Mouse (Mus musculus) heart, adult 9 months (tissue): ENCODE measurements around the gene Rbfox1.

ENCODE experiments used
- DNase-seq, 2 experiments: peaks; one replicate each; pipeline ENCODE4 v3.0.0; 2022; ENCODE audit warnings: low spot score in 2 of 2

Rbfox1 gene

DNA sequence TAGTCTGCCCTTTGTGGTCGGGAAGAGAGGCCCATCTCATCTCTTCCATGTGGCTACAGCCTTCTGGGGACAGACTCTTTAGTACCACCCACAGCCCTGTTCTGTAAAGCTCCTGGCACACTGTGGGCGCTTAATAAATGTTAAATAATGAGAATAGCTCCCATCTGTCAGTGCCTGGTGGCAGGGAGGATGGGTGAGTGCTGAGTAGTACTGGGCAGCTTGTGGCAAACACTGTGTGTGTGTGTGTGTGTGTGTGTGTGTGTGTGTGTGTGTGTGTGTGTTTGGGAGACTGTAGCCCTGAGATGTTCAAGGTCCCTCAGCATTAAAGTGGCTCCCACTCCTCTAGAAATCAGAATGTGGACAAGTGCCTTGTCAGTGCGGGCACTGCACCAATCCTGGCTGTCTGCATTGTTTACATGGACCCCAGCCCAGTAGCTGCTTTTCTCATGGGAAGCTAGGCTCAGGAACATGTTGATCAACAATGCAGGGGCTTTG, 1196.0 kb downstream of the Rbfox1 start:
- DNase-seq: no peak

DNA sequence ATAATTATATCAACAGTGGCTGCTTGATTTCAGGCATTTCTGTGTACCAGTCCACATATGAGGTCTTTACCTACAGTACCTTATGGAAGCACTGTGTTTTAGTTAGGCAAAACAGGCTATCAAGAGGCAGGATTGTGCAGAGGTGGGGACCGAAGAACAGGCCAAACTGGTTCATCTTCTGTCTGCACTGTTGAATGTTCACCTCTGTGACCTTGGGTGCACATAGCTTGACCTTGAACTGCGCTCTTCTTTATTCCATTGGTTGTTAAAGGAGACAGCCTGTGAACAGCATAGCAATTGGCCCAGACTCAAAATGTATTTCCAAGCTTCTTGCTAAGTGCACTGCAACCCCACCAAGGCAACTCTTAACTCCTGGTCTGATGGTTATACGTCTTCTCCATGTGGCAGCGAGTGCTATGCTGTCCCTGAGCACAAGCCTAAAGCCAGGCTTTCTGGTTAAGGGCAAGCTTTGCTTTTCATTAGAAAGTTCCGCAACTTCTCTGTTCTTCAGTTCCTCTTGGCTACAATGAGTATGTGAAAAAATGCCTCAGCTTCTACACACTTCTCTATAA, 1196.6 kb downstream of the Rbfox1 start:
- no peak for DNase-seq

- no peak for DNase-seq
Observed at GRCm38 (mm10) chr16:7083937-7084336, 1198.8 kb downstream of the Rbfox1 start.

GRCm38 (mm10) chr16:7088601-7089430, 1203.7 kb downstream of the Rbfox1 start:
- no peak for DNase-seq

- DNase-seq: peak in 1 of 2 experiments; percentile 45
Observed at GRCm38 (mm10) chr16:7089475-7089874, 1204.3 kb downstream of the Rbfox1 start.

DNA sequence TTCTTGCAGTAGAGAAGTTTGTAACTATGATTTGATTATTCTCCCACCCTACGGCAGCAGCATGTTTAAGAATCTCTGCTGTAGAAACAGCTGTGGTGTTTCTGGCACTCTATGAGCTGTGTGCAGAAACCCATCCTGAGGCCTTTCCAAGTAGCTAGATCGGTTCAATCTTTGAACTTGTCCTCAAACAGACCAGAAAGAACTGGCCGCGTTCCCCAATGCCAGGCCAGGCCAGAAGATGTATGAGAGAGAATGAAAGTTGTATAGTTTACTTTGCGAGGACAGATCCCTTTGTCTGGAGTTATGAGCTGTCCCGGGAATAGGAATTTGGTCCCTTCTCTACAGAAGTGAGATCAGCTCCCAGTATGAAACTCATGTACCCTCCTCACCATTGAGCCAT, 1205.0 kb downstream of the Rbfox1 start:
- DNase-seq: no peak

- no peak for DNase-seq
Observed at GRCm38 (mm10) chr16:7092811-7093210, 1207.7 kb downstream of the Rbfox1 start.

GRCm38 (mm10) chr16:7093686-7094085, 1208.5 kb downstream of the Rbfox1 start:
- DNase-seq: no peak

GRCm38 (mm10) chr16:7094181-7094749, 1209.1 kb downstream of the Rbfox1 start:
- no peak for DNase-seq

DNA sequence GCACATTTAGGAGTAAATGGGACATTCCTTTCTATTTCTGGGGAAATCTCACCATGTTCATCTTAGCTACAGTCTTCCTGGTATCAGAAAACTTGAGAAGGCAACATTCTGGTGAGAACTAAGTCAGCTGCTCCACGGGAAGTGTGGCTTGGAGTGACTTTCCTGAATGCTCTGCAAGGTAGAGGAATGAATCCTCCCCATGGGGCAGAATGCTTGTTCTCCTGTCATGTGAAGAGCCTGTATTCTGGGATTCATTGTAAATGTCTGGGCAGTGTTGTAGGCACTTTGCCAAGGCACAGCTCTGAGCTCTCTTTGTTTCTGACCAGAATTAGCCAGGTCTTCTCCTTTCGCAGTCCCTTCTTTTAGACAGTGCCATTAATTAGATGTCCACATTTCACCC, 1211.9 kb downstream of the Rbfox1 start:
- no peak for DNase-seq

DNA sequence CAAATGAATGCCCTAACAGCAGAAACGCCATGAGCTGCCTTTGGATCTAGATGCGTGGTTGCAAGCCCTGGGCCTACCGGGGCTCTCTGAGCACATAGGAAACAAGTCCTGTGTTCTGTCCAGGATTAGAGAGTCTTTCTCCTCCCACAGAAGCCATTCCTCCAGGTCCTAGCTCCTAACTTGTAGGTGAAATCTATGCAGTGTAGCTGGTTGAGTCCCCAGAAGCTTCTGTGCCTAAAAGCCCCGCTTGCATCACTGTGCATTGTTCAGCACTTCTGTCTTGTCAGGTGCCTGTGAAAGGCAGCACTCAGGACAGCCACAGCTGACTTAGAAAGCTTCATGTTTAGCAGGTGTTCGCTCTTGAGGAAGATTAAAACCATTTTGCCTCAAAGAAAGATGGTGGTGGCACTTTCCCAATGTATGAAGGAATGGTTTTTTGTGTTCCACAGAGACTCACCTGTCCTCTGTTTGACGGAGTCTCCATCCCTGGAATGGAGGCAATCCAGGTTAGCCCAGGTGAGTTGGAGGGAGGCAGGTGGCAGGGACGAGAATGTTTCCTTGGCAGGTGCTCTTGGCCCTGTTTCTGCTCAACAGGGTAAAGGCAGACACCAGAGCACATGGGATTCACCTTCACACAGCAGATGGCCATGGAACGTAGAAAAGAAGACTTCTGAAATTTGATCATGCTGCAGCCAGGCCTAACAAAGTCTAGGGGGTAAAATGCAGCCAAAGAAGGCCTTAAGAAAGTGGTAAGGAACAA, 1213.0 kb downstream of the Rbfox1 start:
- no peak for DNase-seq

DNA sequence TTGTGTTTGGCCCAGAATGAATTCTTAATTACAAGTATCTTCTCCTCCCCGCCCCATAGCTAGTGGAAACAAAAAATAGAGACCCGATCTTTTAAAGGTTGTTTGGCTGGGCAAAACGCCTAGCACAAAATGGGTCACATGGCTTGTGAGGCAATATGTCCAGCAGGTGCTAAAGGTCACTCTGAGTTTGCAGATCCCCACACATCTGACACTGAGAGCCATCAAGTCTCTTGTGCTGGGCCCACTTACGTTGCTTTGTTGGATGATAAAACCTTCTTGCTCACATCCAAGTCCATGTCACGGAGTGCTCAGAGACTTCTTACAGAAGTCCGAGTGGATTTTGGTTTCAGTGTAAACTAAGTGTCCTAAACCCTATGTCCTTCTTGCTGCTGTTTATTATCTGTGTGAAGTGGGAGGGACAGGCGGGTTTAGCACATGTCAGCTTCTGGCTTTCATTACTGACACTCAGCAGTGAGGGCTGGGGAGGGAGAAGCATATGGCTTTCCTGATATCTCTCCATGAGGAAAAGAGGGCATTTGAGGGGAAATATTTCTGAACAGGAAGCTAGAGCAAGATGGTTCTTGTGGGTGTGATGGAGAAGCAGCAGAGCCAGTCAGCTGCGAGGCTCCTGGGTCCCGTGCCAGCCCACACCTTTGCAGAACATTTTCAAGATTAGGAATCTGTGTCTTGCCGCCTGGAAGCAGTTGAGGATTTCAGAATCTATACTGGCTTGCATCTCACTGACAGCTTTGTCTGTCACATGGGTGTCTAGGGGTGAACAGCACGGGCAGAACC, 1214.5 kb downstream of the Rbfox1 start:
- peak; percentile 82 to 86 for DNase-seq

DNA sequence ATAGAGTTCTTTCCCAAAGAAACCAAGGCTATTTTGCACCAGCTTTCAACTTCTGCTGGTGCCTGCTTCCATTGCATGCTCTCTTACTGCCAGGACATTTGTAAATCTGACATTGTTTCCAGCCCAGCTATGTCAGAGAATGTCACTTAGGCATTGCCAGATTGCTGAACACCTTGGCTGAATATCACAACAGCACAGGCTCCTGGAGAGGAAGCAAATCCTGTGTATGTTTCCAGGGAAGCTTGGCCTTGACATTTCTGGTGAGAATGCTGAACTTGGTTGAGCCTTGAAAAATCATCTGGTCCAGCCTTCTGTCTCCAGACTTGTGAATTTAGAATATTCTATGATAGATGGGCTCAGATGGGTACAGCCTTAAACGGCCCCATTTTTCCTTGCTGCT, 1217.3 kb downstream of the Rbfox1 start:
- peak in 1 of 2 experiments; percentile 33 for DNase-seq

- DNase-seq: no peak
Observed at GRCm38 (mm10) chr16:7103301-7103700, 1218.1 kb downstream of the Rbfox1 start.

- DNase-seq: no peak
Observed at GRCm38 (mm10) chr16:7106450-7107015, 1221.4 kb downstream of the Rbfox1 start.

DNA sequence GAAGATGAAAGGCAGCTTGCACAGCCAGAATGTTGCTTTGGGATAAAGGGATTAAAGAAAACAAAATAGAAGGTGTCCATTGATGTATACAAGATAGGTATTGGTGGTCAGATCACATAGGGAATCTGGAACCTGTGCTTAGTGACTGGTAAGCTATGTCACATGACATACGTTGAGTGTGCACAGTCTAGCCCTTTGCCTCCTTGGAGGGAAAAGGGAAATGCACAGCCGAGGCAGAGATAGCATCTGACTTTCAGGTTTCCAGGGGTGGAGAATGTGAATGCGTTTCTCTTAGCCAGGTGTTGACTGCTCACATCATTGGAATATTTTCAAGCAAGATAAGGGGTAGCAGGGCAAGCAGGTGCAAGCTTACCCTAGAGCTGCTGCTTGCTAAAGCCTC, 1230.8 kb downstream of the Rbfox1 start:
- no peak for DNase-seq

DNA sequence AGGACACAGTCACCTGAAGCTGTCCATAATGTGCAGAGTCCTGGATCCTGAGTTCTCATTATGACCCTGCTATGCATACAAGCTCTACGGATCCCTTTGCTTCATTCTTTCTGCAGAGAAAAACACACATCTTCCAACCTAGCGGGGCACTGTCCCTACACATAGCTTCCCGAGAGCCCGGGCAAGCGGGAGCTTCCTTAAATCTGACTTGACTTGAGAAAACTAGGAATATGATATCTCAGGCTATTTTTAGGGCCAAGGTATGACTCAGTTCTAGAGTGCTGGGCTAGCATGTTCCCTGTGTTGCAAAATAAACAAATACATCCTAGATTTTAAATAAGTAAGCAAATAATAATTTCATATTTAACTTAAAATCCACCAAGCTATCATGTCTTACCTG, 1244.4 kb downstream of the Rbfox1 start:
- DNase-seq: no peak

- no peak for DNase-seq
Observed at GRCm38 (mm10) chr16:7132434-7132833, 1247.3 kb downstream of the Rbfox1 start.

DNA sequence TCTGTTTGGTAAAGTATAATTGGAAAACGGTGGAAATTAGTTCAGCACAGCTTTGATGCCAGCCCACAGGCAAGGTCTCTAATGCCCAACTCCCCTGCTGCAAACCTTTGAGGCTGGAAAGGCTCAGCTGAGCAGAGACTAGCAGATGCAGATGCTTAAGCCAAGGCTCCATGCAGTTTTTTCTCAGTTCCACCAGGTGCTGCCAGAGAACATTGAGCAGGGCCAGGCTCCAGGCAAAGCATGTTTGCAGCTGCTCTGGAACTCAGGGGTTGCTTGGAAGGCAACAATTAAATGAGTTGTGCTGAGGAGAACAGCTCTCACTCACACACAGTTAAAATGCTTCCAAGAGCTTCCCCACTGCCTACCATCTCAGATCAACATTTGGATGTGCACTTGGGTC, 1251.8 kb downstream of the Rbfox1 start:
- DNase-seq: peak; percentile 50 to 51

GRCm38 (mm10) chr16:7139480-7139879, 1254.3 kb downstream of the Rbfox1 start:
- no peak for DNase-seq

GRCm38 (mm10) chr16:7140909-7141308, 1255.8 kb downstream of the Rbfox1 start:
- no peak for DNase-seq
